14 mouse cellular contexts compared by ENCODE assay signal in the genomic region with DNA sequence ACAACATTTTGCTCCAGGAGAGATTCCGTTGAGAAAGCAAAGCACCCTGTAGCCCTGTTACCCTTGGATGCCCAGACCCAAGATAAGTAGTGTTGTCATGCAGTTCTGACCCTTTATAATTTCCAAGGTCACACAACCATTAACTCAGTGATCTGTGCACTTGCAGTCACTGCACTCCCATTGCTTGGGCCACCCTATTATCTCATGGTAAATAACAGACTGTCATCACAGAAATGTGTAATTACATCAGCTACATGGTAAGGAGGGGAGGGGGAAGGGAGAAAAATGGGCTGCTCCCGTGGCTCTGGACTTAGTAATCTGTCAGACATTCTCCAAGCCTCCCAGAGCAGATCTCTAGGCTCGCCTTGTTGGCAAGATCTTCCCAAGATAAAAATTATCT.
DNase-seq lines count a peak whose midpoint lies in the region; ATAC-seq and TF ChIP-seq lines count a peak whose summit lies in the region.
"Had no signal": no experiment of that assay in that cellular context is flagged by ENCODE, and none has a peak within 500 bp of the region (broad histone marks: within the 10 kb centered on the region; RNA-seq: fewer than 3 reads in every experiment).

No protein-coding gene starts in this region.

- no peak overlapping the region for H3K4me2 ChIP-seq in forebrain, embryonic 12.5 days
- H3K4me2 ChIP-seq in forebrain, embryonic 11.5 days (ENCODE audit: low read depth, low read length, severe bottlenecking) = no peak overlapping the region
- no peak overlapping the region for H3K4me2 ChIP-seq in hindbrain, embryonic 11.5 days (replicated peaks; ENCODE audit: low read depth, low read length)
- H3K4me2 ChIP-seq in hindbrain, embryonic 14.5 days (replicated peaks) = no peak overlapping the region
- H3K4me2 ChIP-seq in stomach, embryonic 14.5 days (replicated peaks; ENCODE audit: low read depth, low read length) = no peak overlapping the region
- no peak overlapping the region for H3K4me2 ChIP-seq in stomach, postnatal 0 days (replicated peaks; ENCODE audit: low read depth)
- H3K4me2 ChIP-seq: embryonic facial prominence, embryonic 15.5 days; midbrain, embryonic 15.5 days had no signal

- no peak for DNase-seq in forebrain, embryonic 11.5 days (ENCODE audit: low spot score)
- DNase-seq in hindbrain, embryonic 11.5 days (ENCODE audit: low spot score) = peak; percentile 20
- DNase-seq in hindbrain, embryonic 14.5 days (ENCODE audit: low spot score) = no peak
- DNase-seq in stomach, postnatal 0 days (ENCODE audit: low spot score) = no peak
- DNase-seq in right cerebral cortex, adult 2 months (ENCODE audit: low spot score in 2 of 2) = no peak
- DNase-seq: cerebellum, postnatal 14 days; gastrocnemius, postnatal 10 days; kidney, postnatal 36 days had no signal

- no peak overlapping the region for H3K4me3 ChIP-seq in forebrain, embryonic 12.5 days (replicated peaks)
- no peak overlapping the region for H3K4me3 ChIP-seq in forebrain, embryonic 11.5 days (ENCODE audit: low read depth, low read length)
- no peak overlapping the region for H3K4me3 ChIP-seq in hindbrain, embryonic 11.5 days (ENCODE audit: low read depth, low read length)
- H3K4me3 ChIP-seq in hindbrain, embryonic 14.5 days (replicated peaks; ENCODE audit: low read length) = no peak overlapping the region
- no peak overlapping the region for H3K4me3 ChIP-seq in stomach, embryonic 14.5 days (ENCODE audit: low read depth, low read length)
- no peak overlapping the region for H3K4me3 ChIP-seq in stomach, postnatal 0 days (ENCODE audit: low read depth, low read length)
- H3K4me3 ChIP-seq: embryonic facial prominence, embryonic 15.5 days; midbrain, embryonic 15.5 days had no signal

- no peak overlapping the region for H3K27ac ChIP-seq in forebrain, embryonic 12.5 days
- H3K27ac ChIP-seq in forebrain, embryonic 11.5 days (ENCODE audit: low read depth, low read length) = no peak overlapping the region
- no peak overlapping the region for H3K27ac ChIP-seq in hindbrain, embryonic 11.5 days (ENCODE audit: low read depth, low read length)
- H3K27ac ChIP-seq in hindbrain, embryonic 14.5 days = no peak overlapping the region
- no peak overlapping the region for H3K27ac ChIP-seq in stomach, embryonic 14.5 days (ENCODE audit: low read length)
- H3K27ac ChIP-seq in stomach, postnatal 0 days (replicated peaks) = no peak overlapping the region
- H3K27ac ChIP-seq: embryonic facial prominence, embryonic 15.5 days; midbrain, embryonic 15.5 days had no signal

- peaks cover 6% of the 10 kb centered on the region; the same call in 1 of the 2 replicates for H3K4me1 ChIP-seq in forebrain, embryonic 12.5 days
- no peaks in the 10 kb centered on the region for H3K4me1 ChIP-seq in forebrain, embryonic 11.5 days (replicated peaks; ENCODE audit: control insufficient read depth, insufficient read depth, low read length)
- no peaks in the 10 kb centered on the region for H3K4me1 ChIP-seq in hindbrain, embryonic 11.5 days (replicated peaks; ENCODE audit: control insufficient read depth, insufficient read depth, low read length)
- H3K4me1 ChIP-seq in hindbrain, embryonic 14.5 days (replicated peaks; ENCODE audit: control insufficient read depth, insufficient read depth, low read length) = no peaks in the 10 kb centered on the region
- no peaks in the 10 kb centered on the region for H3K4me1 ChIP-seq in stomach, embryonic 14.5 days (ENCODE audit: control insufficient read depth, insufficient read depth, low read length)
- no peaks in the 10 kb centered on the region for H3K4me1 ChIP-seq in stomach, postnatal 0 days (replicated peaks; ENCODE audit: control insufficient read depth, insufficient read depth)
- H3K4me1 ChIP-seq: embryonic facial prominence, embryonic 15.5 days had no signal

- H3K36me3 ChIP-seq in forebrain, embryonic 12.5 days (replicated peaks) = no peaks in the 10 kb centered on the region
- no peaks in the 10 kb centered on the region for H3K36me3 ChIP-seq in forebrain, embryonic 11.5 days (ENCODE audit: control insufficient read depth, insufficient read depth, low read length)
- H3K36me3 ChIP-seq in hindbrain, embryonic 11.5 days (ENCODE audit: control insufficient read depth, insufficient read depth, low read length) = no peaks in the 10 kb centered on the region
- H3K36me3 ChIP-seq in hindbrain, embryonic 14.5 days (replicated peaks; ENCODE audit: control insufficient read depth, insufficient read depth) = no peaks in the 10 kb centered on the region
- no peaks in the 10 kb centered on the region for H3K36me3 ChIP-seq in stomach, embryonic 14.5 days (ENCODE audit: control insufficient read depth, insufficient read depth, low read length)
- H3K36me3 ChIP-seq in stomach, postnatal 0 days (ENCODE audit: control insufficient read depth, insufficient read depth, low read length) = no peaks in the 10 kb centered on the region
- H3K36me3 ChIP-seq: embryonic facial prominence, embryonic 15.5 days; midbrain, embryonic 15.5 days had no signal

- no peak overlapping the region for H3K9ac ChIP-seq in forebrain, embryonic 12.5 days
- no peak overlapping the region for H3K9ac ChIP-seq in forebrain, embryonic 11.5 days (ENCODE audit: low read length)
- H3K9ac ChIP-seq in hindbrain, embryonic 11.5 days (ENCODE audit: low read depth, low read length) = no peak overlapping the region
- H3K9ac ChIP-seq in hindbrain, embryonic 14.5 days = no peak overlapping the region
- H3K9ac ChIP-seq in stomach, embryonic 14.5 days (replicated peaks; ENCODE audit: low read depth, low read length) = no peak overlapping the region
- H3K9ac ChIP-seq in stomach, postnatal 0 days (ENCODE audit: low read length) = no peak overlapping the region
- H3K9ac ChIP-seq: embryonic facial prominence, embryonic 15.5 days; midbrain, embryonic 15.5 days had no signal

- no peaks in the 10 kb centered on the region for H3K9me3 ChIP-seq in forebrain, embryonic 12.5 days
- no peaks in the 10 kb centered on the region for H3K9me3 ChIP-seq in forebrain, embryonic 11.5 days (ENCODE audit: control insufficient read depth, low read length)
- no peaks in the 10 kb centered on the region for H3K9me3 ChIP-seq in hindbrain, embryonic 11.5 days (ENCODE audit: control insufficient read depth, low read length)
- no peaks in the 10 kb centered on the region for H3K9me3 ChIP-seq in hindbrain, embryonic 14.5 days (ENCODE audit: control insufficient read depth, low read length)
- no peaks in the 10 kb centered on the region for H3K9me3 ChIP-seq in stomach, embryonic 14.5 days (ENCODE audit: control insufficient read depth, low read depth, low read length)
- no peaks in the 10 kb centered on the region for H3K9me3 ChIP-seq in stomach, postnatal 0 days (ENCODE audit: control insufficient read depth, low read length)
- H3K9me3 ChIP-seq: embryonic facial prominence, embryonic 15.5 days; midbrain, embryonic 15.5 days had no signal

- no peaks in the 10 kb centered on the region for H3K27me3 ChIP-seq in forebrain, embryonic 12.5 days
- H3K27me3 ChIP-seq in forebrain, embryonic 11.5 days (ENCODE audit: control insufficient read depth, insufficient read depth, low read length) = no peaks in the 10 kb centered on the region
- H3K27me3 ChIP-seq in hindbrain, embryonic 11.5 days (ENCODE audit: control insufficient read depth, insufficient read depth, low read length) = no peaks in the 10 kb centered on the region
- no peaks in the 10 kb centered on the region for H3K27me3 ChIP-seq in hindbrain, embryonic 14.5 days (ENCODE audit: control insufficient read depth, insufficient read depth, low read length)
- no peaks in the 10 kb centered on the region for H3K27me3 ChIP-seq in stomach, embryonic 14.5 days (ENCODE audit: control insufficient read depth, insufficient read depth, low read length)
- H3K27me3 ChIP-seq in stomach, postnatal 0 days (ENCODE audit: control insufficient read depth, insufficient read depth, low read length) = no peaks in the 10 kb centered on the region
- H3K27me3 ChIP-seq: embryonic facial prominence, embryonic 15.5 days; midbrain, embryonic 15.5 days had no signal

- no peak for TF ChIP-seq CTCF in stomach, postnatal 0 days (IDR thresholded peaks at IDR 0.05; ENCODE audit: low read depth)

- WGBS in forebrain, embryonic 12.5 days = 57% methylated on average over 3 of the region's 3 CpGs
- WGBS in forebrain, embryonic 11.5 days = 67% methylated on average over 3 of the region's 3 CpGs
- WGBS in hindbrain, embryonic 11.5 days = 50% methylated on average over 3 of the region's 3 CpGs
- 32% methylated on average over 3 of the region's 3 CpGs for WGBS in hindbrain, embryonic 14.5 days
- WGBS in stomach, embryonic 14.5 days = 30% methylated on average over 3 of the region's 3 CpGs
- 29% methylated on average over 3 of the region's 3 CpGs for WGBS in stomach, postnatal 0 days

- 0 out of 2 replicates have a peak, but pooled peaks have one; percentile 39 for ATAC-seq in forebrain, embryonic 12.5 days (ENCODE audit: low FRiP score)
- ATAC-seq in forebrain, embryonic 11.5 days (replicated peaks; ENCODE audit: low FRiP score) = no peak
- peak; percentile 74 for ATAC-seq in hindbrain, embryonic 11.5 days (ENCODE audit: low FRiP score)
- ATAC-seq in hindbrain, embryonic 14.5 days (ENCODE audit: low FRiP score) = no peak
- ATAC-seq in stomach, embryonic 14.5 days (ENCODE audit: insufficient number of reproducible peaks, insufficient read depth, low FRiP score, low read depth) = peak; percentile 23; the same call in 1 of the 2 replicates
- no peak; the same call in 1 of the 2 replicates for ATAC-seq in stomach, postnatal 0 days (ENCODE audit: low FRiP score, low TSS enrichment)
- ATAC-seq in frontal cortex, adult (ENCODE audit: low TSS enrichment) = no peak
- ATAC-seq: lung, postnatal 0 days; midbrain, embryonic 15.5 days had no signal

- TF ChIP-seq EP300 in stomach, postnatal 0 days (optimal IDR thresholded peaks at IDR 0.05) = no peak

Comparison
In these comparisons a context has a peak if more than half of its experiments do, and no peak if none do; other contexts are left out.
1. ATAC-seq: peak in forebrain, embryonic 12.5 days (single experiment), hindbrain, embryonic 11.5 days (single experiment) and stomach, embryonic 14.5 days (single experiment); none in forebrain, embryonic 11.5 days (single experiment), hindbrain, embryonic 14.5 days (single experiment), stomach, postnatal 0 days (single experiment) and frontal cortex, adult (single experiment).